Mouse (Mus musculus): ENCODE results near the gene Zfp169. TPM values are rescaled to one million over a fixed set of nuclear protein-coding genes. Genes with fewer than 3 reads are reported as not detected.
"Not testable (repeated sequence)": the region's sequence is repeated elsewhere in the genome, so short reads cannot be mapped to it uniquely, and the experiment has no call there.

Gene Zfp169
- polyA plus RNA-seq, 1 experiment from 2014 or later: 7.6 TPM

- Histone ChIP-seq H3K4me2 (peak overlapping the region; percentile 78), H3K27ac (no peak overlapping the region), H3K36me3 (no peaks in the 10 kb centered on the region), H3K9ac (peak overlapping the region; percentile 99; the same call in 1 of the 2 replicates), H3K27me3 (no peaks in the 10 kb centered on the region), H3K9me3 (no peaks in the 10 kb centered on the region), H3K4me3 (peak overlapping the region; percentile 88), H3K4me1 (replicated peaks) (peaks cover 37% of the 10 kb centered on the region)
- 57% methylated on average over 4 of the region's 4 CpGs for WGBS
- ATAC-seq (ENCODE audit: low FRiP score): no peak
These were observed 31.6 kb upstream of the Zfp169 start for GRCm38 (mm10) chr13:48544867-48545266.

- Histone ChIP-seq H3K4me1 (replicated peaks) (peaks cover 37% of the 10 kb centered on the region), H3K9me3 (no peaks in the 10 kb centered on the region), H3K27me3 (no peaks in the 10 kb centered on the region), H3K27ac (no peak overlapping the region), H3K9ac (no peak overlapping the region), H3K4me3 (peak overlapping the region; percentile 88; the same call in 1 of the 2 replicates), H3K36me3 (no peaks in the 10 kb centered on the region), H3K4me2 (peak overlapping the region; percentile 78)
- no peak for ATAC-seq (ENCODE audit: low FRiP score)
These were observed 31.1 kb upstream of the Zfp169 start for GRCm38 (mm10) chr13:48544391-48544790.

GRCm38 (mm10) chr13:48540488-48540887 lies 27.2 kb upstream of the Zfp169 start:
- Histone ChIP-seq H3K4me1 (replicated peaks) (peaks cover 32% of the 10 kb centered on the region), H3K4me3 (no peak overlapping the region), H3K9ac (no peak overlapping the region), H3K9me3 (no peaks in the 10 kb centered on the region), H3K36me3 (peaks cover 8% of the 10 kb centered on the region; the same call in 1 of the 2 replicates), H3K27ac (no peak overlapping the region), H3K4me2 (no peak overlapping the region), H3K27me3 (no peaks in the 10 kb centered on the region)
- no peak for ATAC-seq (ENCODE audit: low FRiP score)
- WGBS: 42% methylated on average over 1 of the region's 1 CpGs

- no peak for ATAC-seq (ENCODE audit: low FRiP score)
- H3K9me3 ChIP-seq: no peaks in the 10 kb centered on the region
- H3K4me1 ChIP-seq (replicated peaks): no peaks in the 10 kb centered on the region
- 83% methylated on average over 5 of the region's 5 CpGs for WGBS
- H3K4me2 ChIP-seq: no peak overlapping the region
- no peak overlapping the region for H3K4me3 ChIP-seq
- no peak overlapping the region for H3K27ac ChIP-seq
- no peak overlapping the region for H3K9ac ChIP-seq
- no peaks in the 10 kb centered on the region for H3K27me3 ChIP-seq
- peaks cover 8% of the 10 kb centered on the region; the same call in 1 of the 2 replicates for H3K36me3 ChIP-seq
These were observed 20.2 kb upstream of the Zfp169 start for GRCm38 (mm10) chr13:48533441-48533840.

- H3K4me3 ChIP-seq: no peak overlapping the region
- 82% methylated on average over 2 of the region's 2 CpGs for WGBS
These were observed 18.2 kb upstream of the Zfp169 start for GRCm38 (mm10) chr13:48531448-48531847.

GRCm38 (mm10) chr13:48530685-48531084 lies 17.4 kb upstream of the Zfp169 start:
- Histone ChIP-seq H3K36me3 (0 out of 2 replicates have a peak, but pooled peaks cover under 1% of the 10 kb centered on the region), H3K4me2 (no peak overlapping the region), H3K9me3 (no peaks in the 10 kb centered on the region), H3K9ac (no peak overlapping the region), H3K27me3 (no peaks in the 10 kb centered on the region), H3K4me1 (replicated peaks) (no peaks in the 10 kb centered on the region), H3K27ac (no peak overlapping the region), H3K4me3 (no peak overlapping the region)
- ATAC-seq (ENCODE audit: low FRiP score): no peak
- 83% methylated on average over 2 of the region's 2 CpGs for WGBS

More at GRCm38 (mm10) chr13:48531448-48531847, 18.2 kb upstream of the Zfp169 start:
- Histone ChIP-seq H3K36me3 (0 out of 2 replicates have a peak, but pooled peaks cover 3% of the 10 kb centered on the region), H3K4me1 (replicated peaks) (no peaks in the 10 kb centered on the region), H3K9me3 (no peaks in the 10 kb centered on the region), H3K27me3 (no peaks in the 10 kb centered on the region), H3K4me2 (no peak overlapping the region), H3K9ac (no peak overlapping the region), H3K27ac (no peak overlapping the region)
- no peak for ATAC-seq (ENCODE audit: low FRiP score)

- ATAC-seq (ENCODE audit: low FRiP score): no peak
- H3K4me3 ChIP-seq: no peak overlapping the region
- H3K27ac ChIP-seq: no peak overlapping the region
- H3K9ac ChIP-seq: no peak overlapping the region
- no peaks in the 10 kb centered on the region for H3K9me3 ChIP-seq
- H3K27me3 ChIP-seq: no peaks in the 10 kb centered on the region
- H3K4me2 ChIP-seq: no peak overlapping the region
- no peaks in the 10 kb centered on the region for H3K36me3 ChIP-seq
- no peaks in the 10 kb centered on the region for H3K4me1 ChIP-seq (replicated peaks)
- 60% methylated on average over 2 of the region's 2 CpGs for WGBS
These were observed 15.8 kb upstream of the Zfp169 start for GRCm38 (mm10) chr13:48529028-48529427.

- no peak overlapping the region for H3K27ac ChIP-seq
- H3K9ac ChIP-seq: no peak overlapping the region
- H3K36me3 ChIP-seq: no peaks in the 10 kb centered on the region
- ATAC-seq (ENCODE audit: low FRiP score): peak; percentile 80; the same call in 1 of the 2 replicates
- WGBS: 57% methylated on average over 15 of the region's 15 CpGs
- H3K4me2 ChIP-seq: no peak overlapping the region
- no peak overlapping the region for H3K4me3 ChIP-seq
- no peaks in the 10 kb centered on the region for H3K4me1 ChIP-seq (replicated peaks)
- no peaks in the 10 kb centered on the region for H3K27me3 ChIP-seq
- no peaks in the 10 kb centered on the region for H3K9me3 ChIP-seq
These were observed 15.0 kb upstream of the Zfp169 start for GRCm38 (mm10) chr13:48528123-48528871.

GRCm38 (mm10) chr13:48525745-48526144 lies 12.5 kb upstream of the Zfp169 start:
- H3K4me3 ChIP-seq: no peak overlapping the region
- 81% methylated on average over 5 of the region's 5 CpGs for WGBS
- no peak overlapping the region for H3K27ac ChIP-seq
- ATAC-seq (ENCODE audit: low FRiP score): no peak
- no peak overlapping the region for H3K9ac ChIP-seq
- no peaks in the 10 kb centered on the region for H3K4me1 ChIP-seq (replicated peaks)
- H3K9me3 ChIP-seq: no peaks in the 10 kb centered on the region
- no peaks in the 10 kb centered on the region for H3K27me3 ChIP-seq
- no peaks in the 10 kb centered on the region for H3K36me3 ChIP-seq
- H3K4me2 ChIP-seq: no peak overlapping the region

- H3K27ac ChIP-seq; H3K4me2 ChIP-seq; H3K4me3 ChIP-seq; ATAC-seq (ENCODE audit: low FRiP score); H3K9me3 ChIP-seq; H3K27me3 ChIP-seq; H3K9ac ChIP-seq; H3K4me1 ChIP-seq (replicated peaks); H3K36me3 ChIP-seq: not testable (repeated sequence)
These were observed 5.9 kb upstream of the Zfp169 start for GRCm38 (mm10) chr13:48519122-48519521.

GRCm38 (mm10) chr13:48515861-48516260 lies 2.6 kb upstream of the Zfp169 start:
- ATAC-seq (ENCODE audit: low FRiP score): no peak
- no peak overlapping the region for H3K27ac ChIP-seq
- H3K9ac ChIP-seq: no peak overlapping the region
- no peaks in the 10 kb centered on the region for H3K27me3 ChIP-seq
- WGBS: 88% methylated on average over 4 of the region's 4 CpGs
- H3K4me3 ChIP-seq: no peak overlapping the region
- H3K9me3 ChIP-seq: peaks cover 8% of the 10 kb centered on the region; the same call in 1 of the 2 replicates
- H3K36me3 ChIP-seq: no peaks in the 10 kb centered on the region
- H3K4me1 ChIP-seq (replicated peaks): peaks cover 17% of the 10 kb centered on the region
- H3K4me2 ChIP-seq: no peak overlapping the region

- Histone ChIP-seq H3K9ac (no peak overlapping the region), H3K36me3 (peaks cover 32% of the 10 kb centered on the region), H3K27me3 (no peaks in the 10 kb centered on the region), H3K4me3 (no peak overlapping the region), H3K4me1 (replicated peaks) (peaks cover 12% of the 10 kb centered on the region), H3K27ac (no peak overlapping the region), H3K9me3 (no peaks in the 10 kb centered on the region), H3K4me2 (no peak overlapping the region)
- WGBS: 96% methylated on average over 9 of the region's 9 CpGs
- no peak for ATAC-seq (ENCODE audit: low FRiP score)
These were observed 4.6 kb downstream of the Zfp169 start for GRCm38 (mm10) chr13:48508661-48509060.

GRCm38 (mm10) chr13:48502422-48502821 lies 10.8 kb downstream of the Zfp169 start:
- H3K27me3 ChIP-seq: no peaks in the 10 kb centered on the region
- no peak overlapping the region for H3K4me3 ChIP-seq
- no peaks in the 10 kb centered on the region for H3K9me3 ChIP-seq
- WGBS: 86% methylated on average over 5 of the region's 5 CpGs
- no peak overlapping the region for H3K4me2 ChIP-seq
- peaks cover 15% of the 10 kb centered on the region for H3K4me1 ChIP-seq (replicated peaks)
- no peak for ATAC-seq (ENCODE audit: low FRiP score)
- H3K27ac ChIP-seq: no peak overlapping the region
- peaks cover 53% of the 10 kb centered on the region for H3K36me3 ChIP-seq
- H3K9ac ChIP-seq: no peak overlapping the region

All from hindbrain, embryonic 13.5 days (tissue).